Mouse (Mus musculus): ENCODE results near the gene Slc16a3. TPM values are rescaled to one million over a fixed set of nuclear protein-coding genes. Genes with fewer than 3 reads are reported as not detected.

The Slc16a3 gene
- total RNA-seq (2022) = 1 to 10 TPM; 3.9 to 9.3 (median 7.8) TPM

GRCm38 (mm10) chr11:120948328-120948727, at the start of gene Slc16a3:
TSS of gene Slc16a3 (plus strand) at chr11:120948480.
- no peak for DNase-seq (ENCODE audit: low spot score in 2 of 2)

- DNase-seq (ENCODE audit: low spot score in 2 of 2) = no peak
These were observed 47.7 kb upstream of the Slc16a3 start for GRCm38 (mm10) chr11:120900276-120901244.

GRCm38 (mm10) chr11:120901729-120902486, 46.4 kb upstream of the Slc16a3 start:
- no peak for DNase-seq (ENCODE audit: low spot score in 2 of 2)

GRCm38 (mm10) chr11:120902487-120903142, 45.7 kb upstream of the Slc16a3 start:
- no peak for DNase-seq (ENCODE audit: low spot score in 2 of 2)

- peak in 1 of 2 experiments; percentile 27 for DNase-seq (ENCODE audit: low spot score in 2 of 2)
These were observed 45.0 kb upstream of the Slc16a3 start for GRCm38 (mm10) chr11:120903159-120903850.

- DNase-seq (ENCODE audit: low spot score in 2 of 2) = no peak
These were observed 43.7 kb upstream of the Slc16a3 start for GRCm38 (mm10) chr11:120904561-120904960.

GRCm38 (mm10) chr11:120905430-120905873, 42.8 kb upstream of the Slc16a3 start:
- DNase-seq (ENCODE audit: low spot score in 2 of 2) = peak; percentile 28 to 34

- no peak for DNase-seq (ENCODE audit: low spot score in 2 of 2)
These were observed 34.5 kb upstream of the Slc16a3 start for GRCm38 (mm10) chr11:120913796-120914195.

GRCm38 (mm10) chr11:120916477-120916876, 31.8 kb upstream of the Slc16a3 start:
- no peak for DNase-seq (ENCODE audit: low spot score in 2 of 2)

GRCm38 (mm10) chr11:120917756-120918155, 30.5 kb upstream of the Slc16a3 start:
- DNase-seq (ENCODE audit: low spot score in 2 of 2) = no peak

- no peak for DNase-seq (ENCODE audit: low spot score in 2 of 2)
These were observed 25.8 kb upstream of the Slc16a3 start for GRCm38 (mm10) chr11:120922528-120922927.

- no peak for DNase-seq (ENCODE audit: low spot score in 2 of 2)
These were observed 19.8 kb upstream of the Slc16a3 start for GRCm38 (mm10) chr11:120928468-120928867.

GRCm38 (mm10) chr11:120931479-120931878, 16.8 kb upstream of the Slc16a3 start:
- DNase-seq (ENCODE audit: low spot score in 2 of 2) = no peak

- peak; percentile 87 to 95 for DNase-seq (ENCODE audit: low spot score in 2 of 2)
These were observed 15.5 kb upstream of the Slc16a3 start, which contains the start of gene Ccdc57 for GRCm38 (mm10) chr11:120932564-120933398. TSS of gene Ccdc57 (minus strand) at chr11:120932872.

GRCm38 (mm10) chr11:120937976-120938375, 10.3 kb upstream of the Slc16a3 start:
- no peak for DNase-seq (ENCODE audit: low spot score in 2 of 2)

- DNase-seq (ENCODE audit: low spot score in 2 of 2) = no peak
These were observed 9.5 kb upstream of the Slc16a3 start for GRCm38 (mm10) chr11:120938795-120939194.

GRCm38 (mm10) chr11:120939712-120940341, 8.5 kb upstream of the Slc16a3 start:
- no peak for DNase-seq (ENCODE audit: low spot score in 2 of 2)

- no peak for DNase-seq (ENCODE audit: low spot score in 2 of 2)
These were observed 7.3 kb upstream of the Slc16a3 start for GRCm38 (mm10) chr11:120940959-120941358.

GRCm38 (mm10) chr11:120945266-120945665, 3.0 kb upstream of the Slc16a3 start:
- DNase-seq (ENCODE audit: low spot score in 2 of 2) = no peak
